Mouse (Mus musculus): Measurements from ENCODE around the gene Chic2. TPM values are rescaled to one million over a fixed set of nuclear protein-coding genes. Genes with fewer than 3 reads are reported as not detected.

Gene Chic2
- polyA plus RNA-seq, 1 experiment from 2014 or later, result 43.2 TPM

DNA sequence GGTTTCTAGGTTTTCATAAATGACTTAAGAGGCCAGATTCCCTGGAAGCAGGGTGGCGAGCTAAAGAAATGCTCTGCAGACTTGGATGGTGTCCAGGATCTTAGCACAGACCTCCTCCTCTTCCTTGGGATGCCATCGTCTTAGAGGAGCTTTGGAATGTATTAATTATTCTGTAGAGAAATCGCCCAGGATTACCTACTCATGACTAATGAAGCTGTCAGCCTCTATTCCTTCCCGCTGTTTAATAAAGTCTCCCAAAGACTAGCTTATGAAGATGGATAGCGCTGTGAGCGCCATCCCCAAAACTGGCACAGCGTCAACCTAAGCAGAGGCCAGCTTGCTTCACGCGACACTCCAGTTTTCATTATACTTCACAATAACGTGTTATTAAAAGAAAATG, 77.7 kb downstream of the Chic2 start:
- Histone ChIP-seq H3K9ac (ENCODE audit: low read length) (no peak overlapping the region), H3K4me2 (replicated peaks; ENCODE audit: low read depth) (no peak overlapping the region), H3K27ac (replicated peaks) (no peak overlapping the region), H3K36me3 (ENCODE audit: control insufficient read depth, insufficient read depth, low read length) (no peaks in the 10 kb centered on the region), H3K9me3 (ENCODE audit: control insufficient read depth, low read length) (no peaks in the 10 kb centered on the region), H3K4me1 (replicated peaks; ENCODE audit: control insufficient read depth, insufficient read depth) (no peaks in the 10 kb centered on the region), H3K4me3 (ENCODE audit: low read depth, low read length) (no peak overlapping the region), H3K27me3 (ENCODE audit: control insufficient read depth, insufficient read depth, low read length) (no peaks in the 10 kb centered on the region)
- WGBS, result 25% methylated on average over 10 of the region's 10 CpGs
- TF ChIP-seq EP300 (optimal IDR thresholded peaks at IDR 0.05) (no peak), CTCF (IDR thresholded peaks at IDR 0.05; ENCODE audit: low read depth) (no peak)
- no peak for ATAC-seq (ENCODE audit: low FRiP score, low TSS enrichment)
- no peak for DNase-seq (ENCODE audit: low spot score)

DNA sequence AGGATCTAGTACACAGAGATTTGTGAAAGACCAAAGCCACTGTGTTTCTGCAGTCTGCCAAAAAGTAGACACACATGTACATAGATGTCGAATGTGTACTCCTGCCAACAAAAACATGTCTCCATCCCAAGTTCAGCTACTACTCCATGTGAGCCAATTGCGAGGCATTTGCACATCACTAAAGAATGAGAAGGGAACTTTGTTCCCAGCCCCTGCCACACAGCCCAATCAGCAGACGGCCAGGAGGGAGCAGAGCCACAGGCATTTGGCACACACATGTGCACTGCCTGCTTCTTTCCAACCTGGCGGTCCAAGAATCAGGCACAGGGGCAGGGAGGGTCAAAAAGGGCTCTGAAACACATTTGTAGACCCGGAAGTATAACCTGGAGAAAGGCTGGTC, 81.8 kb downstream of the Chic2 start:
- Histone ChIP-seq H3K9me3 (ENCODE audit: control insufficient read depth, low read length) (no peaks in the 10 kb centered on the region), H3K36me3 (ENCODE audit: control insufficient read depth, insufficient read depth, low read length) (no peaks in the 10 kb centered on the region), H3K4me1 (replicated peaks; ENCODE audit: control insufficient read depth, insufficient read depth) (no peaks in the 10 kb centered on the region), H3K27ac (replicated peaks) (no peak overlapping the region), H3K4me2 (replicated peaks; ENCODE audit: low read depth) (no peak overlapping the region), H3K4me3 (ENCODE audit: low read depth, low read length) (no peak overlapping the region), H3K9ac (ENCODE audit: low read length) (no peak overlapping the region), H3K27me3 (ENCODE audit: control insufficient read depth, insufficient read depth, low read length) (0 out of 2 replicates have a peak, but pooled peaks cover 2% of the 10 kb centered on the region)
- DNase-seq (ENCODE audit: low spot score), result no peak
- ATAC-seq (ENCODE audit: low FRiP score, low TSS enrichment), result no peak
- TF ChIP-seq EP300 (optimal IDR thresholded peaks at IDR 0.05), result no peak
- TF ChIP-seq CTCF (IDR thresholded peaks at IDR 0.05; ENCODE audit: low read depth), result no peak
- 69% methylated on average over 5 of the region's 5 CpGs for WGBS

DNA sequence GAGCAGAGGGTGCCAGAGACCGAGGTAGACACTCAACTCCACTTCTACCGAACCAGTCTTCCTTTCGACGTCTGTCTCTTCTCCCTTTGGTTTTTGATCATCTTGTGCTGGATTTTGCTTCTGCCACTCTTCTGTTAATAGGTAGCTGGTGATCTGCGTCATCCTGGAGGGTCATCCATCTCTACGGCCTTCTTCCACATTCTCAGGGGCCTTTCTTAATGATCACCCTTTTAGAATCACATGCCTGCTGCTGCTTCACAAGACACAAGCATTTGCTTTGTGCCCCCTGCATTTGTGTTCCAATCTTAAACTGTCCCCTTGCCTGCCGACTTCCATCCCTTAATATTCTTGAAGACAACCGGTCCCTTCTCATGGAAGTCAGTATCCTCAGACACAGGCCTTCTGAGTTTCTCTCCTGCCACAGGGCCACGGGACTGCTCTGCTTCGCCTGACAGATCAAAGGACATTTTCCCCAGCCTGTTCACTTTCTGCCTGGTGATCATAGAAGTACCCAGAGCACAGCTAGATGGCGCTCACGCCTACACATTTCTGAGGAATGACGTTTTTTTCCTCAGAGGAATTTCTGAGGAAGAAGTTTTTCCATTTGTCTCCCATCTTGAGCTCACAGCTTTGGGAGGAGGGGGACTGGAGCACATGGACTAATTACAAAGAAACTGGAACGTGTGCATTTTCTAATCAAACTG, 83.6 kb downstream of the Chic2 start:
- no peak overlapping the region for H3K4me3 ChIP-seq (ENCODE audit: low read depth, low read length)
- no peak overlapping the region for H3K9ac ChIP-seq (ENCODE audit: low read length)
- 0 out of 2 replicates have a peak, but pooled peaks cover 2% of the 10 kb centered on the region for H3K27me3 ChIP-seq (ENCODE audit: control insufficient read depth, insufficient read depth, low read length)
- ATAC-seq (ENCODE audit: low FRiP score, low TSS enrichment) (no peak), DNase-seq (ENCODE audit: low spot score) (peak; percentile 75)
- no peak overlapping the region for H3K4me2 ChIP-seq (replicated peaks; ENCODE audit: low read depth)
- no peaks in the 10 kb centered on the region for H3K36me3 ChIP-seq (ENCODE audit: control insufficient read depth, insufficient read depth, low read length)
- no peaks in the 10 kb centered on the region for H3K4me1 ChIP-seq (replicated peaks; ENCODE audit: control insufficient read depth, insufficient read depth)
- peak; percentile 90 for TF ChIP-seq CTCF (IDR thresholded peaks at IDR 0.05; ENCODE audit: low read depth)
- TF ChIP-seq EP300 (optimal IDR thresholded peaks at IDR 0.05), result no peak
- no peak overlapping the region for H3K27ac ChIP-seq (replicated peaks)
- 35% methylated on average over 14 of the region's 14 CpGs for WGBS
- no peaks in the 10 kb centered on the region for H3K9me3 ChIP-seq (ENCODE audit: control insufficient read depth, low read length)

DNA sequence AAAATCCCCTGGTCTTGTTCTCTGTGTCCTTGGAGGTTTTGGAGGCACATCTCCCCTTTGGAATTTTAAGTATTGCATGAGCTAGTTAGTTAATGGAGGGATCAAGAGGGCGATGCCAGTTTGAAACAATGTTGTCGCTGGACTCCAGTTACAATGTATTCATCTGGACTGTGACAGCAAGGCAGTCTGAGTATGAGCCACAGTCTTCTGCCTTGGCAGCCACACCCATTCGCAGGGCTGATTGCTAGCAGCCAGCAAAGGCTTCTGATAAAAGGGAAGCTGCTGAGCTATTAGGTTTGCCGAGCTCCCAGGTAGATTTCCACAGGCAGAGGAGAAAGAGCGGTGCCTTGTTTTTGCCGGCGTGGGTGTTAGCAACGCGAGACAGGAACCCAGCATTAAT, 84.3 kb downstream of the Chic2 start:
- Histone ChIP-seq H3K9me3 (ENCODE audit: control insufficient read depth, low read length) (no peaks in the 10 kb centered on the region), H3K9ac (ENCODE audit: low read length) (no peak overlapping the region), H3K4me1 (replicated peaks; ENCODE audit: control insufficient read depth, insufficient read depth) (no peaks in the 10 kb centered on the region), H3K27ac (replicated peaks) (no peak overlapping the region), H3K27me3 (ENCODE audit: control insufficient read depth, insufficient read depth, low read length) (0 out of 2 replicates have a peak, but pooled peaks cover 2% of the 10 kb centered on the region), H3K4me2 (replicated peaks; ENCODE audit: low read depth) (no peak overlapping the region), H3K36me3 (ENCODE audit: control insufficient read depth, insufficient read depth, low read length) (no peaks in the 10 kb centered on the region), H3K4me3 (ENCODE audit: low read depth, low read length) (no peak overlapping the region)
- 43% methylated on average over 9 of the region's 9 CpGs for WGBS
- ATAC-seq (ENCODE audit: low FRiP score, low TSS enrichment) (no peak), DNase-seq (ENCODE audit: low spot score) (no peak)
- TF ChIP-seq CTCF (IDR thresholded peaks at IDR 0.05; ENCODE audit: low read depth), result no peak
- TF ChIP-seq EP300 (optimal IDR thresholded peaks at IDR 0.05), result no peak

DNA sequence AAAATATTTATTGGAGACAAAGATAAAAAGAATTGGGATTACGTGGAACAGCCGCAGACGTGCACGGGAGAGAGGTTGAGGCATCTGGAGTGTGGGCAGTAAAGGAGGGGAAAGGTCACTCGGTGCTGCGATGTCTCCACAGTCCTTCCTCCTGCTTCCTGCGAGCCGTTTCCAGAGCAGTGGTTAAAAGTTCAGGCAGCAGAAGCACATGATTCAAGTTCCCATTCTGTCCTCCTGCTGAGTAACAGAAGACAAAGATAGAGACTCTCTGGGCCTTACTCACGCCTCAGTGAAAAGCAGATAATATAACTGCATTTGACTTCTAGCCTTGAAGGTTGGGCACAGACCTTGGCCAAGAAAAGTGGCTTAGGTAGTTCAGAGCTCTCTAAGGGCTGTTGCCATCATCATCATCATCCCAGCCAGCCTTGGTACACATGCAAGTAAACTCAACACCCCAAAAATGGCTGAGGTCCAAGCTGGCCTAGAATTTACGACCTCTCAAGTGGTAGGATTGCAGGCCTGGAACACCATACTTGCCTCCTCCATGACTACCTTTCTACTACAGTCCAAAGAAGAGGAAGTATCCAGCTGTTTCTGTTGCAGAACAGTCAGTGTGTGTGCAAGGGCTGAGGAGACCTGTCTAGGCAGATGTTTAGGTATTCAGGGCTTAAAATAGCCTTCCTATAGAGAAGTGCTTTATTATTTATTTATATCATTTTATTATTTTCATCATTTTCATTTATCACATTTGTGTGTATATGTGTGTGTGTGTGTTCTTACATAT, 87.1 kb downstream of the Chic2 start:
- Histone ChIP-seq H3K9me3 (ENCODE audit: control insufficient read depth, low read length) (no peaks in the 10 kb centered on the region), H3K27me3 (ENCODE audit: control insufficient read depth, insufficient read depth, low read length) (0 out of 2 replicates have a peak, but pooled peaks cover 2% of the 10 kb centered on the region), H3K27ac (replicated peaks) (no peak overlapping the region), H3K4me2 (replicated peaks; ENCODE audit: low read depth) (no peak overlapping the region), H3K4me3 (ENCODE audit: low read depth, low read length) (no peak overlapping the region), H3K36me3 (ENCODE audit: control insufficient read depth, insufficient read depth, low read length) (no peaks in the 10 kb centered on the region), H3K4me1 (replicated peaks; ENCODE audit: control insufficient read depth, insufficient read depth) (no peaks in the 10 kb centered on the region), H3K9ac (ENCODE audit: low read length) (no peak overlapping the region)
- 64% methylated on average over 10 of the region's 10 CpGs for WGBS
- no peak for ATAC-seq (ENCODE audit: low FRiP score, low TSS enrichment)
- TF ChIP-seq EP300 (optimal IDR thresholded peaks at IDR 0.05) (no peak), CTCF (IDR thresholded peaks at IDR 0.05; ENCODE audit: low read depth) (no peak)
- no peak for DNase-seq (ENCODE audit: low spot score)

DNA sequence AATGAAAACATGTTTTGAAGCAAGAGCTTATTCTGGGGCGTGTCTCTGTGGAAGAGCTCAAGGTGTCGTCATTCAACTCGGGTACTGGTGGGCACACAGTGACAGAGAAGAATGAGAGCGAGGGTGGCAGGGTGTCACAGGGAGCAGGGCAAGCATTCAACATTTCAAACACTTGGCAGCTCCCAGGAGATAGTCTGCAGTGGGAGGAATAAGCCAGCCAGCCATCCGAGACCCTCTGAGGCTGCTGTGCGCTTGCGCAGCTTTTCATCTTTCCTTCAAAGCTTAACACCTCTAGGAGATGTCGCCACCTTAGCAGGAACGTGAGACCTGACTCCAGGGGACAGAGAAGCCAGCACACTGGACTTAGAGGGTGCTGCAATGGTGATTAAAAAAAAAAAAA, 88.2 kb downstream of the Chic2 start:
- H3K9me3 ChIP-seq (ENCODE audit: control insufficient read depth, low read length), result no peaks in the 10 kb centered on the region
- no peaks in the 10 kb centered on the region for H3K36me3 ChIP-seq (ENCODE audit: control insufficient read depth, insufficient read depth, low read length)
- H3K4me3 ChIP-seq (ENCODE audit: low read depth, low read length), result no peak overlapping the region
- no peak for ATAC-seq (ENCODE audit: low FRiP score, low TSS enrichment)
- H3K27me3 ChIP-seq (ENCODE audit: control insufficient read depth, insufficient read depth, low read length), result 0 out of 2 replicates have a peak, but pooled peaks cover 2% of the 10 kb centered on the region
- no peak overlapping the region for H3K9ac ChIP-seq (ENCODE audit: low read length)
- H3K4me1 ChIP-seq (replicated peaks; ENCODE audit: control insufficient read depth, insufficient read depth), result no peaks in the 10 kb centered on the region
- H3K4me2 ChIP-seq (replicated peaks; ENCODE audit: low read depth), result no peak overlapping the region
- H3K27ac ChIP-seq (replicated peaks), result no peak overlapping the region
- no peak for DNase-seq (ENCODE audit: low spot score)
- 37% methylated on average over 9 of the region's 9 CpGs for WGBS
- no peak for TF ChIP-seq EP300 (optimal IDR thresholded peaks at IDR 0.05)
- no peak for TF ChIP-seq CTCF (IDR thresholded peaks at IDR 0.05; ENCODE audit: low read depth)
